Comparison of ENCODE assay signal across 1 mouse cellular context in genomic region chr2:70827780-70828179, GRCm38 (mm10).
TF ChIP-seq lines count a peak whose summit lies in the region.

No protein-coding gene starts in this region.

TF ChIP-seq in MEL, 35 proteins besides CTCF, POLR2A, EP300 and RAD21 (continued from another document):
- TF ChIP-seq ZNF384 (IDR thresholded peaks at IDR 0.05; ENCODE audit: low read depth, low read length) (no peak), TCF12 (IDR thresholded peaks at IDR 0.05; ENCODE audit: low read depth, low read length) (peak; percentile 70; the same call in 1 of the 2 replicates), MAFK (IDR thresholded peaks at IDR 0.05; ENCODE audit: borderline replicate concordance, low read depth, low read length) (no peak), ZMIZ1 (IDR thresholded peaks at IDR 0.05; ENCODE audit: low read depth, low read length) (no peak), ZC3H11A (IDR thresholded peaks at IDR 0.05; ENCODE audit: low read depth, low read length) (no peak), MXI1 (IDR thresholded peaks at IDR 0.05; ENCODE audit: low read depth, low read length) (peak; percentile 67; the same call in 1 of the 2 replicates), UBTF (IDR thresholded peaks at IDR 0.05; ENCODE audit: borderline replicate concordance, insufficient read depth, low read depth, low read length) (no peak), RCOR1 (IDR thresholded peaks at IDR 0.05; ENCODE audit: low read depth, low read length) (peak; percentile 86), KAT2A (conservative IDR thresholded peaks at IDR 0.05; ENCODE audit: low read depth, low read length) (no peak), SMC3 (IDR thresholded peaks at IDR 0.05; ENCODE audit: low read depth, low read length) (no peak), MEF2A (IDR thresholded peaks at IDR 0.05; ENCODE audit: extremely low read depth, insufficient replicate concordance, low read depth, low read length, poor library complexity, severe bottlenecking) (0 out of 2 replicates have a peak, but pooled peaks have one; percentile 24), POLR2AphosphoS5 (IDR thresholded peaks at IDR 0.05; ENCODE audit: borderline replicate concordance, low read depth, low read length) (no peak), MYB (IDR thresholded peaks at IDR 0.05; ENCODE audit: low read depth, low read length) (peak; percentile 56), ELF1 (IDR thresholded peaks at IDR 0.05; ENCODE audit: low read depth, low read length) (no peak), JUND (IDR thresholded peaks at IDR 0.05; ENCODE audit: low read depth, low read length) (no peak)
TF ChIP-seq in MEL: peak in this region for 10.
